Mouse (Mus musculus) small intestine, adult 2 months (tissue): ENCODE measurements at regions not wholly inside any gene's neighbourhood (a gene's known extent, or its start where the extent isn't known, plus 50 kb on each side); places are given as distances from the start of the nearest gene placed in this dataset.

ENCODE experiments used
- CTCF ChIP-seq: fragments of 200-500 bp; IDR thresholded peaks from 2 replicates; pipeline ENCODE4 v1.5.1; 2012; ENCODE audit warnings: low read depth, mild to moderate bottlenecking, control low read depth, inconsistent platforms, low read length, moderate library complexity, mixed read lengths; ENCODE audit not compliant: insufficient replicate concordance, insufficient read length; ENCODE audit errors: extremely low read depth
- POLR2A ChIP-seq: fragments of 200-500 bp; IDR thresholded peaks from 2 replicates; pipeline ENCODE4 v1.6.1; 2012; ENCODE audit warnings: low read depth, mild to moderate bottlenecking, control low read depth, inconsistent platforms, low read length, moderate library complexity

GRCm38 (mm10) chrX:21360771-21361667, 123.3 kb upstream of the Agtr2 start:
- no peak for TF ChIP-seq CTCF
- TF ChIP-seq POLR2A: no peak
